Mouse (Mus musculus) lung, adult 2 months (tissue): ENCODE measurements around the gene Iars.

Source experiments
- CTCF ChIP-seq: fragments of 200-500 bp; IDR thresholded peaks from 2 replicates; pipeline ENCODE4 v1.5.1; 2011; ENCODE audit warnings: mild to moderate bottlenecking, low read length, control low read depth; ENCODE audit not compliant: insufficient read depth
- POLR2A ChIP-seq: fragments of 200-500 bp; IDR thresholded peaks from 2 replicates; pipeline ENCODE4 v1.6.1; 2011; ENCODE audit warnings: low read depth, mild to moderate bottlenecking, control low read depth, low read length, borderline replicate concordance; ENCODE audit errors: extremely low read depth

- no peak for TF ChIP-seq POLR2A
- TF ChIP-seq CTCF: no peak
These were observed 59.6 kb downstream of the Iars start for GRCm38 (mm10) chr13:49741285-49742040.
